Mouse (Mus musculus): Measurements from ENCODE around the gene Tshz3.
A peak's percentile ranks its signal among the peaks of the same experiment; 100 is the strongest.

Gene Tshz3

DNA sequence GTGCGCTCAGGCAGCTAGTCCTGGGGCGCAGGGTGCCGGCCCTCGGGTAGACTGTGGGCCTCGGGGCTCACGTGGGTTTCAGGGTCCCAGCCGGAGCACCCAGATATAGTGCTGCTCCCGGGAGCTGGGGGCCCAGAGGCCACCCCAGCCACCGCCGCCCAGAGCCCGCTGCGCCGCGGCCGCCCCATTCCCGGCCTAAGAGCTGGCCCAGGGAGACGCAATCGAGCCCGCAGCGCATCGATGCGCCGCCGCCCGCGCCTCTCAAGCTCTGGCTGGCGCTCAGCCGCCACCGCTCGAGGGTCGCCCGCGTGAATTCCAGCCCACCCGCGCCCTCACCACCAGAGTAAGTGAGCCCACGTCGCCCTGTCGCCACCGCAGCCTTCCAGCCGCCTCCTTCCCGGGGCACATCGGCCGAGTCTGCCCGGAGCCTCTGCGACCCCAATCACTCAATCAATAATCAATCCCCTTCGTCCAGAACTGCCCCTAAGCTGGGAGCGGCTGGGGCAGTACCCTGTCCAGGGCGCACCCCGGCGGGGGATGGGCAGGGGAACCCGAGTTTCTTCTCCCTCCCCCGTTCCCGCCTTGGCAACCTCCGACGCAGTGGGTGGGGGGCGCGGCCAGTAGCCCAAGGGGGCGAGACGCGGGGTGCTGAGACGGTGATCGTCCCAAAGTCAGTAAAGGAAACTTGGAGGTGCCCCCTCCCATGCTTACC, 1.4 kb upstream of the Tshz3 start:
- peak in 1 of 2 experiments; percentile 55 for DNase-seq (ENCODE audit: low spot score in 2 of 2)

DNA sequence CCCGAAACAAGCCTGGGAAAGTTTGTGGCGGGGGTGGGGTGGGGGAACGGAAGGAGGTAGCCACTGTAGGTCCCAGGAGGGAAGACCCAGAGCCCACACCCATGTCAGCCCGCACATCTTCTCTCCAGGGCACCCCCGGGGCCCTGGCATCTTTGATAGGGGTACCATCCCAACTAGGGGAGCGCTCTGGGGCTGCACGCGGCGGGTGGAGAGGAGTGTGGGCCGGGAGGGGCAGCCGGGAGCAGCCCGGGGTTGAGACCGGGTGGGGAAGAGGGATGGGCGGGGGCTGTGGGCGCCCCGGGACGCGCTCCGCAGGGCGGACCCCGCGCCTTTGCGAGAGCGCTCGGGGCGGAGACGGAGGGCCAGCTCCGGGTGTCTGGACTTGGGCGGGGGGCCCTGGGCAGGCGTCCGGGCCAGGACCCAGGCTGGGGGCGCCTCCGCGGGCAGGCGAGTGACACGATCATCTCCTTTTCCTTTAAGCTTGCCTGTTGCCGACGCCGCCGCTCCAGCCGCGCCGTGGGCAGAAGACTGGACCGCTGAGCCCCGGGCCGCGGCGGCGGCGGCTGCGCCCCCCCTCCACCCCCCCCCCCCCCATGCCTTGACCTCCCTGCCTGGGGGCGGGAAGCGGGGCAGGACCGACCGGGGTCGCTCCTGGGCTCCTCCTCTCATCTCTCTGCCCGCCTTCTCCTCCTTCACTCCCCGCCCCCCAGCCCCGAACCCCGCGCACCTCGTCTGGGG, 631 bp upstream of the Tshz3 start:
- DNase-seq (ENCODE audit: low spot score in 2 of 2), result no peak

DNA sequence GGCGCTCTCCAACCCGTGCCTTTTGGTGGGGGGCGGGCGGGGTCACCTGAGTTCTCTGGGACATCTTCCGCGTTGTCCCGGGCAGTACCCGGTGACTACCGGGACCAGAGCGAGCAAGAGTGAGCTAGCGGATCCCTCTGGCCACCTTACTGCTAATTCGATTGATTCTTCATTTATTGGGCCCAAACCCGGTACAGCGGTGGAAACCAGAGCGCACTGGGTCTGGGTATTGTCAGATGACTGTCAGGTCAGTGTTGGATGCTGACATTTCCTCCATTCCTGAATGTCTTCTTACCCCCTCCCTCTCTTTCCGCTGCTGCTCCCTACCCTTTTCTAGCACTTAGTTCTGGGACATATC, 650 bp downstream of the Tshz3 start:
- no peak for DNase-seq (ENCODE audit: low spot score in 2 of 2)

DNA sequence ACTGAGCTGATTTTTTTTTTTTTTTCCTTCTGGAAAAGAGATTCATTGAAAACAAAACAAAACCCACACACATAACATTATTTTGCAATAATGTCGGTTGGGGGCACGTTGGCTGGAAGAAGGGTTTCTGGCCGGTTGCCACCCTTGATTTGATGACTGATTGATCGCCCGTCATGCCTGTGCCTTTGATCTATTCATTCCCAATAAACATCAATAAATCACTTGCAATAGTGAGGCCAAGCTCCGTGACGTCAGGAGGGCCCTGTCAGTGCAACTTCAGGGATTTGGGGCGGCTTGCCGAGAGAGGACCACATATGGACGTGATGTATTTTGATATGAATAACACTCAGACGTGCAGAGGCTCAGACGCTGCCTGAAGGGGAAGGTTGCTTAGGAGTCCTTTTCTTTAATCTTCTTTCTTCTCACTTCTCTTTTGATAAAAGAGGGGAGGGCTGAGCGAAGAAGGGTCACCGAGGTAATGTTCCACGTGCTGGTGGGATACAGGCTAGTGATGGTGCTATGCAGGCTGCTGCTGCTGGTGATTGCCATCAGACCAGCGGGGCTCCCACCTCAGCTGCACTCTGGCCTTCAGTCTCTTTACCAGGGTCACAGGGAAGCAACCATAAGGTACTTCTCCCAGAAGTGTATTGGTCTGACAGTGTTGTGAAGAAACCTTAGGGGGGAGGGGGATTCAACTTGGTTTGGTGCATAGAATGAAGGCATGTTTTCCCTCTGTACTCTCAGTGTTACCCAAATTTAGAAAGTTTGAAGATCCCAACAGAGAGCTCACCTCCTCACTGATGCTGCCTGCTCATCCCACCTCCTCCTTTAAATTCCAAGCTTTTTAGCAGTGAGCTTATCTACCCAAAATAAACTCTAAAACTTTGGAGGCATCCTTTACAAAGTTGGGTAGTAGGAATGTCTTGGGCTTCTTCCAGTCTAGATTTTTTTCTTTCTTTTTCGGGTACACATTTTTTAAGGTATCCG, 1.4 kb downstream of the Tshz3 start:
- DNase-seq (ENCODE audit: low spot score in 2 of 2), result no peak

DNA sequence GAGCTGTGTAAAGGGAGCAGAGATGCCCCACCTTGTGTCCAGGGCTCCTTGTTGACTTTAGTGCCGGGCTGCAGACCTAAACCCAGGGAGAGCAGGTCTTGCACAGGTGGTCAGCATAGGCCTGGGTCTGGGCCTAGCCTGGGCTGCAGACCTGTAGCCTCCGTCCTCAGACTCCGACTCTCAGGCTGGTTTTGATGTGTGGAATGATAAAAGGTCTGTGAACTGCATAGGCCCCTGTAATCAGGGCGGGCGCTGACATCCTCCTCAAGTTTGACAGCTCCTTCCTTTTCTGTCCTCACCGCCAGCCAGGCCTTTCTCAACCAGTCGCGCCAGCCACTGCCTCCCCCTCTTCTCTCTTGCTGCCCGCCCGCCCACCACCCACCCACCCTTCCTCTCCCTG, 8.7 kb downstream of the Tshz3 start:
- DNase-seq (ENCODE audit: low spot score in 2 of 2), result no peak

DNA sequence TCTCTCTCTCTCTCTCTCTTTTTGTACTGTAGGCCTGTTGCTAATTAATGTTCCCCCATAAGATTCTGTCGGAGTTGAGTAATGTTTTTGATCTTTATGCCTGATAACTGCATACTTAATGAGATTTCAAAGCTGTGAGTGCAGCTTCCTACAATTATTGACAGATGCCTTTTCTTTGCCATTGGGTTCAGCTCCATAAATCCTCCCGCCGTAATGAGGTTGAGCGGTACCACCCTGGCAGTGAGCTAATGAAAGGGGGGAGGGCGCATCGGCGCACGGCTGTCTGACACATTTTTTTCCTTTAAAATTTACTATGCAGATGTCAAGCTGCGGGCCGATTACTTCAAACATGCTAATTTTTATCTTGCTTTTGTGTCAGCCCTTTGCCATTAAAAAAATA, 9.3 kb downstream of the Tshz3 start:
- DNase-seq (ENCODE audit: low spot score in 2 of 2), result no peak

DNA sequence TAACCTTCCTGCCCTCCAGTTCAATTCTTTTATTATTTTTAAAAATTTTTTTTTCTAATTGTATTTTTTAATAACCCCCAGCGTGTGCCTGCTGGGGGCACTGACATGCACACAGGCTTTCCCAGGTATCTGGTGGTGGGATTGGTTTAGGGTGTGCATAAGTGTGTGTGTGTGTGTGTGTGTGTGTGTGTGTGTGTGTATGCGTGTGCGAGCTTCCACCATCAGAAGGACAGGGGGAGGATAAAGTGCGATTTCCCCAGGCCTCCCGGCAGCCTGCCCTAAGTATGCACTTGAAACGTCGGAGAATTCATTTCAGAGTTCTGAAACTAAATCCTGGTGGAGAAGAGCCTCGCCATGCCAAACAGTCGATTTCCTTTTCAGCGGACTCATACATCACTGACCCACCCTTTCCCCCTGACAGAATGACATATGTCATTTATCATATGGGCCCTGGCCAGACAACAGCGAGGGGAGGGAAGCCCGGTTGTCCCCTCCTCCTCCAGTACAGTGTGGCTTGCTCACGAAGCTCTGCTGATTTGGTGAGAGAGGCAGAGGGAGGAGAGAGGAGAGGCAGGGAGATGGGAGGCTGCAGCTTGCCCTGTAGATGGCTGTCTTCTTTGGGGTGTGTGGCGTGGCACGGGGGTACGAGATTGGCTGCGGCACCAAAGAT, 9.9 kb downstream of the Tshz3 start:
- no peak for DNase-seq (ENCODE audit: low spot score in 2 of 2)

DNA sequence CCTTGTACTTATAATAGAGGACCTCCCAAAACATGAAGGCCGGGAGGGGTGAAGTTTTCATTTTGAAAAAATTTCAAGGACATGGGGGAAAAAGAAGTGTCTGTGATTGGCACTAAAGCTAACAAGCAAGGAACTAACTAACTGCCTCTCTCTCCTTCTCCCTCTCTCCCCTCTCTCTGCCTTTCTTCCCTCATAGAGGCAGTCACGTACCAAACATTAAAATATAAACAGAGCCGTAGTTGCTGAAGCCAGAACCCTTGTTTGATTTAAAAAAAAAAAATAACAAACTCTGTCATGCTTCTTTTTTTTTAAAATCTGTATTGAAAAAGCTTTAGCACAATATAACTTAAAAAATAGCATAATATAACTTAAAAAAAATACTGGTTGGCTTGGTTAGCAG, 10.9 kb downstream of the Tshz3 start:
- no peak for DNase-seq (ENCODE audit: low spot score in 2 of 2)

DNA sequence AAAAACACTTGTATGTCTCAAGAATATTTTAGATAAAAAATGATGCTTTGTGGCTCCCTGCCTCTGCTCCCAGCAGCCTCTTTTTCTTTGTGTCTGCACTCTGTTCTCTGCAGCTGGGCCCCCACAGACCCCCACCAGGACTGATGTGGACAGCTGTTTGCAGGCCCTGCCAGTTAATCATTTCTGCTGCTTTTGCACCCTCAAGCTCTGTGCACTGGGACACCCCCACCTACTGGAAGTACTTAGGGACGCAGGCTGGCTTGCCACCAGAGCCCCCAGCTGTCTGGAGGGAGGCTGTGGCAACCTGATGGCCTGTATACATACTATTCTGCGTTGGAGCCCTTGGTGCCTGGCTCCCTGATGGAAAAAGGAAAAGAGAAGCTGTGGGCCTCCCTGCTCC, 11.3 kb downstream of the Tshz3 start:
- no peak for DNase-seq (ENCODE audit: low spot score in 2 of 2)

DNA sequence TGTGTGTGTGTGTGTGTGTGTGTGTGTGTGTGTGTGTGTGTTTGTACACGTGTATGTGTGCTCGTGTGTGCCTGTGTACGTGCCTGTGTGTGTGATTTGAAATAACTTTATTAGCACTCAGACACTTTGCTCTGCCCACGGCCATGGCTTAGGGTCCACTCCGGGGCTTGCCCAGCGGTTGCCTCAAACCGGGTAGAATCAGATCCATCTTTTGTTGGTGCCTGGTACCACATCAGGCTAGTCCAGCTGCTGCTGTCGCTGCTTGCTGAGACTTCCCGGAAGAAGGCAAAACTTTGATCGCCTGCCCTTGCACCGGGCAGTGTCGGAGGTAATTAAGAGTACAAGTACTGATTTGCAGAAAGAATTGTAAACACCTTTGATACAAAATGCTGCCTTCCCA, 12.1 kb downstream of the Tshz3 start:
- no peak for DNase-seq (ENCODE audit: low spot score in 2 of 2)

DNA sequence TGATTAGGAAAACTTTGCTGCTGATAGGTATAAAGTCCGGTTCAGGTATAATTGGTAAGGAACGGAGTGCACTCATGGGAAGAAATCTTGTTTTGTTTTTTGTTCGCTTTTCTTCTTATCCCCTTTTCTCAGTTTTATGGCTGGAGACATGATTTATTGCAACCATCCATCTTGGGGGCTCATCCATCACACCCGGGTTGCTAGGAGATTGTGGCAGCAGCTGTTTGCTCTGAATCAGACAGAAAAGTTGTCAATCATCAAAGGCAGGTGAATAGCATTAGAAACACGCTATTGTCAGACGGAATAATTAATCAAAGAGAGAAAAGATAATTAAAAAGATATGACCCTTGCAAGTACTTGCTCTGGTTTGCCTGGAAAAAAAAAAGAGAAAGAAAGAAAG, 12.5 kb downstream of the Tshz3 start:
- no peak for DNase-seq (ENCODE audit: low spot score in 2 of 2)

DNA sequence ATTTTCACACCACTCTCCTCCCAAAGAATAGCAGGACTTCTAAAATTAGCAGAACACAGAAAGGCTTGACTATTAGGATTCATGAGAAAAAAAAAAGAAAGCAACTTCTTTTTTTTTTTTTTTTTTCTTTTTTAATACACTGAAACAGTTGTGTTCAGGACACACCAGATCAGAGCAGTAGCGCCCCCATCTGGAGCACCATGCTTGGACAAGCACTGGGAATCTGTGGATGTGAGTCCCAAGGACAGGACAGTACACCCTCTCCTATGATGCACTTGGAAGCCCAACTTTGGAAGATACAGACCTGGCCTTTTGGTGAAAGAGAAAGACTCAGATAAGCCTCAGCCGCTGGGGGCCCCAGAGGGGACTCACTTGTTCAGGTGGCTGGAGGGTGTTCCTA, 13.8 kb downstream of the Tshz3 start:
- DNase-seq (ENCODE audit: low spot score in 2 of 2), result no peak

DNA sequence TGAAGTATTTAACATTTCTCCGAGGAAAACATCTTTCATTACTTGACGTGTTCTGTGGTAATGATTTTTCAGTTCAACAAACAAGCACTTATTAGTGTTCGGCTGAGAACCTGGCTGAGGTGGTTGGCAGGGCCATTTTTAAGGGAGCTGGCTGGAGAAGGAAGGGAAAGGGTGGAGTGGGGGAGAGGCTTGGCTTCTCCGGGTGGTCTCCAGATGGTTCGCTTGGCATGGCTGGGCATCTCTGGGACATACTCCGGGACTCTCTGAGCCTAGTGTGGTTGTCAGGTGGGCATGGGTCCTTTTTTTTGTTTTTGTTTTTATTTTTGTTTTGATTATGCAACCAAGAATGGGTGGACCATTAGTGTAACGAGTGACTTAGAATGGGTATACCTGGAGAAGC, 16.4 kb downstream of the Tshz3 start:
- no peak for DNase-seq (ENCODE audit: low spot score in 2 of 2)

DNA sequence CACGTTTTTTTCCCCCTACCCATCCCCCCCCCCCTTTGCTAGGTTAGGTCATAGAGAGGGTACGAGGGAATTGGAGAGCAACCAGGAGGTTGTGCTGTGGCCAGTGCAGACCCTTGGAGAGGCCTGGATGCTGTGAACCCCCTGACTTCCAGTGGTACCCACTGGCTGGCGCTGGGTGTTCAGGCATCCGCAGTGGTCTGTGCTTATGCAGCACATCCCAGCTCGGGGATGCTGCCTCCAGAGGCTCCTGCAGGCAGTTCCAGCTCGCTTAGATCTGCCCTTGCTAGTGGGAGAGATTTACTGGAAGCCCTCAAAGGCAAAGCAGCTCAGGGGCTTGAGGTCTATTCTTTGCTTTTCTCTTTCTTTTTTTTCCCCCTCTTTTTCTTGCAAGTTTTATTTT, 19.3 kb downstream of the Tshz3 start:
- DNase-seq (ENCODE audit: low spot score in 2 of 2), result no peak

DNA sequence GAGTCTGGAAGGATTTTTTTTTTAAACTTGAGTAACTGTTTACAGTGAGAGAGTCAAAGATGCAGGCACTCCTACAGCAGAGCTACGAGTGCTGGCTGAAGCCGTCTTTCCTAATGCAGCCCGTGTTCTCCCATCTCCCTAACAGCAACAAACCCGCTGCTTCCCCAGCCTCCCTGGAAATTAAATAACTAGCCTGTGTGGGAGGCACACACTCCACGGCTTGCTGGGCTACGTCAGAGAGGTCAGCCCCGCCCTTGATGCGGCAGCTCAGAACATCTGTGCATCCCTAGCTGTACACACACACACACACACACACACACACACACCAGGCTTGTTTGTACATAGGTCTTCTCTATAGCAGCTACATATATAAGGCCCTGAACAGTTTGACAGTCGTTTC, 22.9 kb downstream of the Tshz3 start:
- no peak for DNase-seq (ENCODE audit: low spot score in 2 of 2)

DNA sequence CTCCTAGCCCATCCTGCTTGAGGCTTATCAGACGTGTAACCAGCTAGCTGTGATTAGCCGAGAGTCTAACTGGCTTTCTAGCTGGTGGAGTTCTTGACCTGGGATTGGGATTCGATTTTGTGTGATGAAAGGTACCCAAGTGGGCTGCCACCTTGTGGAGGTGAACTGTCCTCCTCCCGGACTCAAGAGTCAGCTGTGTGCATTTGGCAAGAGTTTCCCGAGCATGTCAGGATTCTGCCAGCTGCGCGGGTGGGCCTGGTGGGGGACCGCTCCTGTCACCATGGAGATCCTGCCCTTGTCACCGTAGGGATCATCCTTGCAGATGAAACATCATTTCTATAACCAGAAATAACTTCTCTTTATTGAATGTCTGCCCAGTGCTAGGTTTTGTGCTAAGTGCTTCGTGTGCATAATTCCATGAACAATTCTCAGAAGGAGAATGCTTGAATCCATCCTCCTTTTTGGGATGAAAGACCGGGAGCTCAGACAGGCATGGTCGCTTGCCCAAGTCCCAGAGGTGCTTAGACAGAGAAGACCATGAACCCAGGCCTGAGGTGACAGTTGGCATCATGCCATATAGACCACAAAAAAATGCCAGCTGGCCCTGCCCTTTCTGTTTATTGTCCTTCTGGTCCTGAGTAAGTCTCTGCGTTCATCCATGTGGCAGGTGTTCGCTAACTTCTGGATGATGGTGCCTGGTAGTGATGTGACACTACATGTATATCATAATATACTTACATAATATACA, 38.6 kb downstream of the Tshz3 start:
- DNase-seq (ENCODE audit: low spot score in 2 of 2), result no peak

DNA sequence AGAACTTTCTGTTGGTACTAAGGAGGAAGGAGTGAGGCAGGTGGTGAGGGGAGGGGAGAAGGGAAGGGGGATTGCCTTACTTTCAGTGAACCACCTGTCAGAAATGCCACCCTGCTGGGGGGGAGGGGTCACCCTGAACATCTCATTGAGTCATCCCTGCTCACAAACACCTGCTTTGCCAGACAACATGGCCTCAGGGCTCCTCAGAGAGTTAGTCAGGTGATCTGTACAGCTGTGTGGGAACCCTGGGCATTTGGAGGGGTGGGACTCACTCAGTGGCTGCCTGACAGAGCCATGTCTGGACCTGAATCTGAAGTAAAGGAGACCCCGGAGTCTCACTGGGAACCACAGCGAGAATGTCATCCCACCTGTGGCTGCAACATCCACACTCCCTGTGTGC, 53.6 kb downstream of the Tshz3 start:
- no peak for DNase-seq (ENCODE audit: low spot score in 2 of 2)

DNA sequence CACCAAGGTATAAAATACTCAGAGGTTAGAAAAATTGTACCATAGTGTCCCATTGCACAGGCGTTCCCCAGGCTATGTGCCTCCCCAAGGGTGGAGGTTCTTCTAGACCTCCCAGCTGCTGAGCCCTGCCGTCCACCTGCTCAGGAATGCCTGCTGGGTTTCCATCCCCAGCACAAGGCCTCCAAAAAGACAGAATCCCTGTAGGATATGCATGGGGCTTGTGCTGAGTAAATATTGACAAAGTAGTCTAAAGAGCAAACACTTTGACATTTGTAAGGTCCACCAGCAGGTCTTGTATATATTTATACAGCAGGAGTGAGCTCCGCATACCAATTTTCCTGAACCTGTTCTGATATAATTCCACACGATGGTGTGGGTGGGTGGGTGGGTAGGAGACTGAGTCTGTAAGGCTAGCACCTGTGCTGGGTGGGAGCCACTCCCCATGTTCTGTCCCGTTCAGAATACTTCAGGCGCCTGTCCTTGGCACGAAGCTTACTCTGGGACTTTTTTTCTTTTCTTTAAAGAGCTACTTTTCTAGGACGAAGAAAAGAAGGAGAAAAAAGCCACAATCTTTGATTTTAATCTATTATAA, 69.7 kb downstream of the Tshz3 start:
- DNase-seq (ENCODE audit: low spot score in 2 of 2), result no peak

DNA sequence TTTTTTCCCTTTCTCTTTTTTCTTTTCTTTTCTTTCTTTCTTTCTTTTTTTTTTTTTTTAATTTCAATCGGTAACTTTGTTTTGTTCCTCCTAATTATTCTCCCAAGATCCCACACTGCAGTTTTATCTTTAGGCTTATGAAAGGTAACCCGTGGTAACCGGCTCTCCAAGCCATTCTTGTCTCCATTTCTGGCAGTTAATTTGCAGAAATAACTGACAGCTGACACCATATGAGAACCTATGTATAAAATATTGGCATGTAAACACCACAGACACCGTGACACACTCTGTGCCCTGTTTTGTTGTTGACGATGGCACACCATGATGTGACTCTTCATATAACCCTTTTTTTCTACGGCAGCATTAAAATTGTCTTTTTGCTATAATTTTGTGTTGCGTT, 75.2 kb downstream of the Tshz3 start:
- no peak for DNase-seq (ENCODE audit: low spot score in 2 of 2)

DNA sequence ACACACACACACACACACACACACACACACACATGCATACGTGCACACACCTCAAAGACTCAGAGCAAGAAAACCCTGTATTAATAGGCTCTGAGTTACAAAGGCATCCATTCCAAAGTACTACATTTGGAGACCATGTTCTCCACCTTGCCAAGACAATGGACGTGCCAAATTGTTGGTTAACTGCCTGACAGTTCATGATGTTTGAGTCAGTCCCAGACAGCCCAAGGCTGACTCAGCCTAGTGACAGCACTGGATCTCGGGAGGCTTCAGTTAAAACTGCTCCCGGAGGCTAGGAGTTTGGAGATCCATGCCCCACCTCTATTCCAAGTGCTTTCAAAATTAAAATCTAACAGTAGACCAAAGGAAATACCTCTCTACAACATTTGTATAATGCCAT, 79.0 kb downstream of the Tshz3 start:
- no peak for DNase-seq (ENCODE audit: low spot score in 2 of 2)

DNA sequence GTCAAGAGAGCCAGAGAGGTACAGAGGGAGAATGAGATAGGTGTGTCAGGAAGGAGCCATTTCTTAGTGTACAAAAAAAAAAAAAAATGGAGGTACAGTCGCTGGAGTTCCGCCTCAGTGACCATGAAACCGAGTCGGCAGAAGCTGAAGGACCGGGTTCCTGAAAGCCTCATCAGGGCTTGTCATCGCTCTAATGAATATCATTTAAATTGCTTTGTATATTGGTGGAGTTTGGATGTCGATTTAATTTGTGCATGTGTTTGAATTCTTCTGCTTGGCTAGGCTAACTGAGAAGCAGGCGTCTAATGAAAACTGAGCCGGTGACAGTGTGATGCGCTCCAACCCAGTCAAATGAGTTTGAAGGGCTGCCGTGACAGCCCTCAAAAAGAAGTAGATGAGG, 80.5 kb downstream of the Tshz3 start:
- no peak for DNase-seq (ENCODE audit: low spot score in 2 of 2)
